Comparison of ENCODE assay signal across 20 mouse cellular contexts in the genomic region with DNA sequence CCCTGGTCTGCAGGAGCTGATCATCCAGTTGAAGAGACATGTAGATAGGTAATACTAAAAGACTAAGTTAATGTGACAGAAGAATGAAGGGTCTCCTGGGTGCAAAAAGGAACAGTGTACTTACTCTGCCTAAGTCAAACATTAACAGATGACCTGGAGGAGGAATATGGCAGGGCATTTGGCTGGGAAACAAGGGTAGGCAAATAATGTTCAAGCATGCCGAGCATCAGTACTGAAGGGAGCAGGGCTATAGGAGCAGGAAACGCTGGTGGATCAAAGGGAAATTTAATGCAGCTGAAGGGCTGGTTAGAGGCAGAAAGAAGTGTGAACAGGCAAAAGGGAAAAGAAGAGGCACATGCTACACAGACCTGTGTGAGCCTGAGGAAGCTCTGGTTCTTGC. TPM values are rescaled to one million over a fixed set of nuclear protein-coding genes. Genes with fewer than 3 reads are reported as not detected.
A peak's percentile ranks its signal among the peaks of the same experiment; 100 is the strongest.
DNase-seq lines count a peak whose midpoint lies in the region; ATAC-seq and TF ChIP-seq lines count a peak whose summit lies in the region.
"Had no signal": no experiment of that assay in that cellular context is flagged by ENCODE, and none has a peak within 500 bp of the region (broad histone marks: within the 10 kb centered on the region; RNA-seq: fewer than 3 reads in every experiment).

No protein-coding gene starts in this region.

- in situ Hi-C loops in Patski (cut with MboI; ENCODE audit: low pct_unique_long_range_greater_than_20kb): loop anchor here (5.0 kb wide), 1 partner anchor 634 kb away; a partner anchor contains a TSS

- H3K9ac ChIP-seq in heart, embryonic 11.5 days (ENCODE audit: low read depth, low read length): no peak overlapping the region
- no peak overlapping the region for H3K9ac ChIP-seq in kidney, postnatal 0 days (ENCODE audit: low read depth, low read length)
- no peak overlapping the region for H3K9ac ChIP-seq in liver, embryonic 12.5 days
- H3K9ac ChIP-seq: forebrain, embryonic 15.5 days; heart, embryonic 13.5 days; hindbrain, embryonic 14.5 days; limb, embryonic 13.5 days had no signal

- no peak for TF ChIP-seq CTCF in kidney, postnatal 0 days (IDR thresholded peaks at IDR 0.05; ENCODE audit: low read depth)
- no peak for TF ChIP-seq CTCF in Patski (IDR thresholded peaks at IDR 0.05)

- no peaks in the 10 kb centered on the region for H3K36me3 ChIP-seq in heart, embryonic 11.5 days (ENCODE audit: control insufficient read depth, insufficient read depth, low read length)
- H3K36me3 ChIP-seq in kidney, postnatal 0 days (ENCODE audit: insufficient read depth, low read length): no peaks in the 10 kb centered on the region
- H3K36me3 ChIP-seq in liver, embryonic 12.5 days: peaks cover 14% of the 10 kb centered on the region
- H3K36me3 ChIP-seq: forebrain, embryonic 15.5 days; heart, embryonic 13.5 days; limb, embryonic 13.5 days had no signal

- CTCF ChIA-PET in Patski (lab: Charles Lee): interaction anchor here (0.9 to 3.1 kb wide), 2 partner anchors 9 to 11 kb away, joined by 3 to 12 read pairs; no protein-coding TSS in a partner anchor

- intact Hi-C loops in gastrocnemius, postnatal 36 days (cut with DNase I): no loop called here

- 26% methylated on average over 2 of the region's 2 CpGs for WGBS in heart, embryonic 11.5 days (ENCODE audit: insufficient replicate concordance)
- 10% methylated on average over 2 of the region's 2 CpGs for whole genome bisulfite sequencing in kidney, postnatal 0 days
- WGBS in liver, embryonic 12.5 days (ENCODE audit: insufficient replicate concordance): 65% methylated on average over 2 of the region's 2 CpGs

- POLR2A ChIA-PET in Patski (lab: Charles Lee): interaction anchor here (1.4 kb wide), 1 partner anchor 9 kb away, joined by 3 read pairs; no protein-coding TSS in a partner anchor

- H3K27me3 ChIP-seq in heart, embryonic 11.5 days (ENCODE audit: control insufficient read depth, insufficient read depth, low read length): no peaks in the 10 kb centered on the region
- no peaks in the 10 kb centered on the region for H3K27me3 ChIP-seq in kidney, postnatal 0 days (ENCODE audit: insufficient read depth, low read length)
- no peaks in the 10 kb centered on the region for H3K27me3 ChIP-seq in Patski
- H3K27me3 ChIP-seq in liver, embryonic 12.5 days (replicated peaks): no peaks in the 10 kb centered on the region
- H3K27me3 ChIP-seq: forebrain, embryonic 15.5 days; heart, embryonic 13.5 days; limb, embryonic 13.5 days had no signal

- peaks cover 19% of the 10 kb centered on the region for H3K4me1 ChIP-seq in heart, embryonic 11.5 days (ENCODE audit: control insufficient read depth, insufficient read depth, low read length)
- H3K4me1 ChIP-seq in kidney, postnatal 0 days (replicated peaks; ENCODE audit: insufficient read depth, low read length): no peaks in the 10 kb centered on the region; the same call in 1 of the 2 replicates
- H3K4me1 ChIP-seq in liver, embryonic 12.5 days: peaks cover 52% of the 10 kb centered on the region
- H3K4me1 ChIP-seq: forebrain, embryonic 15.5 days; limb, embryonic 13.5 days had no signal

- H3K4me2 ChIP-seq in heart, embryonic 11.5 days: no peak overlapping the region
- no peak overlapping the region for H3K4me2 ChIP-seq in kidney, postnatal 0 days (ENCODE audit: low read length)
- H3K4me2 ChIP-seq in liver, embryonic 12.5 days: no peak overlapping the region
- H3K4me2 ChIP-seq: forebrain, embryonic 15.5 days; heart, embryonic 13.5 days; hindbrain, embryonic 14.5 days; limb, embryonic 13.5 days had no signal

- no peak for DNase-seq in heart, adult 18-20 months
- no peak for DNase-seq in kidney, postnatal 0 days (ENCODE audit: low spot score)
- no peak for DNase-seq in kidney, adult 18-20 months
- no peak for DNase-seq in Patski (ENCODE audit: low read depth, low spot score)
- no peak for DNase-seq in adrenal gland, postnatal 25 days
- no peak for DNase-seq in gastrocnemius, postnatal 36 days
- DNase-seq: adrenal gland, postnatal 14 days; cerebellum, adult 11 months; cerebellum, postnatal 14 days; embryo, embryonic 11 days; gastrocnemius, postnatal 25 days; layer of hippocampus, postnatal 36 days; lung, postnatal 14 days; retina, postnatal 1 day had no signal

- no peak overlapping the region for H3K4me3 ChIP-seq in heart, embryonic 11.5 days (ENCODE audit: low read depth, low read length)
- no peak overlapping the region for H3K4me3 ChIP-seq in kidney, postnatal 0 days (replicated peaks; ENCODE audit: low read depth, low read length)
- no peak overlapping the region for H3K4me3 ChIP-seq in liver, embryonic 12.5 days
- H3K4me3 ChIP-seq: forebrain, embryonic 15.5 days; heart, embryonic 13.5 days; limb, embryonic 13.5 days had no signal

- H3K27ac ChIP-seq in heart, embryonic 11.5 days (ENCODE audit: low read depth, low read length): 0 out of 2 replicates have a peak overlapping the region, but pooled peaks have one; percentile 29
- H3K27ac ChIP-seq in kidney, postnatal 0 days: no peak overlapping the region
- no peak overlapping the region for H3K27ac ChIP-seq in liver, embryonic 12.5 days
- H3K27ac ChIP-seq: forebrain, embryonic 15.5 days; heart, embryonic 13.5 days; hindbrain, embryonic 14.5 days; limb, embryonic 13.5 days had no signal

- no peak for ATAC-seq in heart, embryonic 11.5 days (replicated peaks; ENCODE audit: insufficient number of reproducible peaks, low FRiP score, low TSS enrichment)
- ATAC-seq in kidney, postnatal 0 days (replicated peaks; ENCODE audit: low FRiP score, low read depth): peak; percentile 69; the same call in 1 of the 2 replicates
- peak; percentile 54 for ATAC-seq in Patski
- ATAC-seq in liver, embryonic 12.5 days: peak; percentile 24; the same call in 1 of the 2 replicates
- ATAC-seq: forebrain, embryonic 15.5 days had no signal

- no peaks in the 10 kb centered on the region for H3K9me3 ChIP-seq in heart, embryonic 11.5 days (replicated peaks; ENCODE audit: control insufficient read depth, low read length)
- H3K9me3 ChIP-seq in kidney, postnatal 0 days (replicated peaks; ENCODE audit: low read length): no peaks in the 10 kb centered on the region
- H3K9me3 ChIP-seq in liver, embryonic 12.5 days (replicated peaks): no peaks in the 10 kb centered on the region
- H3K9me3 ChIP-seq: forebrain, embryonic 15.5 days; heart, embryonic 13.5 days; limb, embryonic 13.5 days had no signal

RNA-seq across cellular contexts. Expression of a gene that starts 8.1 kb away (rescaled TPM):
- 28.8 and 29.3 TPM in 2 replicates for polyA plus RNA-seq in heart, embryonic 11.5 days (2014; fragmentation: Nextera tagmentation; extraction: Ambion mirVana)
- total RNA-seq in heart, adult 18-20 months (2021): 10 to 100 TPM; 14.8 to 17.0 TPM
- 39.5 and 39.9 TPM in 2 replicates for polyA plus RNA-seq in kidney, postnatal 0 days (2015; fragmentation: Nextera tagmentation; extraction: Ambion mirVana)
- polyA plus RNA-seq in Patski (2021): 44.1 TPM
- polyA plus RNA-seq in liver, embryonic 12.5 days (2016; fragmentation: Nextera tagmentation; extraction: Ambion mirVana): 25.8 and 27.0 TPM in 2 replicates
- total RNA-seq in adrenal gland, postnatal 25 days (2021): 52.8 and 54.6 TPM in 2 replicates
- 1 to 10 TPM; 8.8 to 9.5 TPM for total RNA-seq in gastrocnemius, postnatal 36 days (2021)
